Mouse (Mus musculus) CD8-positive naive resting alpha-beta T cell, adult 2 months (primary cell): ENCODE results near the gene Olfr508.
"Not testable (repeated sequence)": the region's sequence is repeated elsewhere in the genome, so short reads cannot be mapped to it uniquely, and the experiment has no call there.

Experiments
- DNase-seq, 2 experiments: peaks; one replicate each; pipeline ENCODE4 v3.0.0; 2022; ENCODE audit warnings: low read depth in 2 of 2, low spot score in 2 of 2

Olfr508 gene

GRCm38 (mm10) chr7:108629694-108630093, at the start of gene Olfr508:
TSS of gene Olfr508 (plus strand) at chr7:108629994.
- DNase-seq: no peak

GRCm38 (mm10) chr7:108589797-108590196, 40.0 kb upstream of the Olfr508 start:
- DNase-seq: no peak

DNA sequence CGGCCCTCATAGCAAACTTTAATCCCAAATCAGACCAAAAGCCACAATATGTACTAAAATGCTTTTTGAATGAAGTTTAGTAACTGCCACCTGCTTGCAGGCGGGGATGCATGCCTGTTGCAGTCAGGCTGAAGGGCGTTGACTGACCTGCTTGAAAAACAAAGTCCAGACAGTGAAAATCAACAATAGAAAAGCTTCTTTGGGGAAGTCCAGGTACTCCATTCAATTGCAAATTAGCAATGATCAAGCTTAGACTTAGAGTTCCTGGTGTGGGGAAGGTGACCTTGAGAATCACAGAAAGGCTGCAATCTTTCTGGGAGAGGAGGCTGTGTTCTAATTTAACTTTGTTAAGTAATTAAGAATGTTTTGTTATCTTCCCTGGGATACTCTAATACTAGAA, 27.9 kb upstream of the Olfr508 start:
- not testable (repeated sequence) for DNase-seq

DNA sequence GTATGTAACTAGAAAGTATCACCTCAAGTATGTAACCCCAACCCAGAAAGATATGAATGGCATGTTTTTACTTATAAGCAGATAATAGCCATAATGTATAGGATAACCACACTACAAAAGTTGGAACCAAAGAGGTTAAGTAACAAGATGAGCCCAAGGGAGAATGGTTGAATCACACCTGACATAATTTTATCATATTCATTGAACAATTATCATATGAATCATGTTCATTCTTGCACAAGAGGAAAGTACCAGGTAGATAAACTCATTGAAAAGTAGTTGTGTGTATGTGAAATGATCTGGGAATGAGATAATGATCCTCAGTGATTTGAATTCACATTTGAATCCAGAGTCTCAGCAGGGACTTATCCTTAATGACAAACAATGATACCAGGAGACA, 19.3 kb upstream of the Olfr508 start, which contains the start of gene Olfr506:
Olfr506 (plus strand) TSS at position 301 of the 400 bp plus-strand sequence.
- no peak for DNase-seq

- DNase-seq: no peak
Measured at GRCm38 (mm10) chr7:108614110-108614509, 15.7 kb upstream of the Olfr508 start.

- DNase-seq: not testable (repeated sequence)
Measured at GRCm38 (mm10) chr7:108616781-108617180, 13.0 kb upstream of the Olfr508 start.

- DNase-seq: no peak
Measured at GRCm38 (mm10) chr7:108621514-108621913, 8.3 kb upstream of the Olfr508 start, which contains the start of gene Olfr507. TSS of gene Olfr507 (plus strand) at chr7:108621814.

DNA sequence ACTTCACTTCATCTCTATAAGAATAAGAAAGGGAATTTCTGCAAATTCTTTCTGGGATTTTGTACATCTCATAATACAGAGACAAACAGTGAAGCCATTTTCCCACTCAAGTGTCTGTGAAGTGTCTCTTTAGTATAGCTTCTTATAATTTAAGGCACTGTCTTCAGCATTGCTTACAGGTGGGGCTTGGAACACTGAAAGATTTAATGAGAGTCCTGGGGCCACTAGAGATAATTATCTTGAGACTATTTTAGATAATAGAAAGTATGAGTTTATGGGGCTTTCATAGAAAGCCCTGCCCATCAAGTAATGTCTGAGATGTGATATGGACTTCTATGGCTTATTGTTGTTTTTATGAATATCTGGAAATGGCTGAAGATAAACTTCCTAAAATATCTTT, 22.0 kb downstream of the Olfr508 start, which contains the start of gene Olfr509:
Olfr509 (minus strand) TSS at position 101 of the 400 bp plus-strand sequence.
- DNase-seq: no peak

GRCm38 (mm10) chr7:108662419-108662818, 32.6 kb downstream of the Olfr508 start:
- no peak for DNase-seq

DNA sequence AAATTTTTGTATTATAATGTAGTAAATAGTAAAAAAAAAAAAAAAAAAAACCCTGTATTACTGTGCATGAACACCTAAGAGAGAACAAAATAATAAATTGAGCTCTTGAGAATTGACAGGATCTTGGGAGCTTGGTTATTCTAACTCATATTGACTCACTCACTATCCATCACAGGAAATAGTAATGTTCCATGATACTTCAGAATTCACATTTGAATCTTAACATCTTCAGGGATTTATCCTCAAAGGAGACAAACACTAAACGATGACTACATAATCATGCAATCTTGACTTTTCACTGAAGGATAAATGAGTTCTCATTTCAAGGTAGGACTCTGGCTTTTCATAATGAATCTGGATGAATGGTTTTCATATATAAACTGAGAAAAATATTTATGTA, 36.3 kb downstream of the Olfr508 start, which contains the start of gene Olfr510:
Olfr510 (plus strand) TSS at position 301 of the 400 bp plus-strand sequence.
- no peak for DNase-seq

DNA sequence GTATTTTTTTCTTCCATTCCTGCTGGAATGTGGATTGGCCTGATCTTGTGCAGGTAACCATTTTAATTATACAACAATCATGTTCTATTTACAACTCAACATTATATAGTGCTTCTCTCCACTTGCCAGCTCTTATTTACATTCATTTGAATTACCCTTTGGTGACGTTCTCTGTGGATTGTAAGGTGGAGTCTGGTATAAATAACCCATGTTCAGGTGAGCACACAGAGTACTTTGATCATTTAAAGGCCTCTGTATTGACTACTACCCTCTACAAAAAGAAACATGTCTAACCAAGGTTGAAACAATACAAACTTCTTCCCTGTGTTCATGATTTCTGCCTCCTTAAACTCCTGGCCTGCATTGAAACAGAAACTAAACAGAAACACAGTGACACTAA, 41.3 kb downstream of the Olfr508 start:
- no peak for DNase-seq

GRCm38 (mm10) chr7:108678886-108679285, 49.1 kb downstream of the Olfr508 start:
- DNase-seq: no peak
